Mouse (Mus musculus) hindbrain, postnatal 0 days (tissue): ENCODE measurements around the gene Thnsl2. TPM values are rescaled to one million over a fixed set of nuclear protein-coding genes. Genes with fewer than 3 reads are reported as not detected.

ENCODE experiments used
- ATAC-seq: fragments of 200-750 bp; cut with Nextera tagmentation; 2 replicates; pipeline ENCODE4 v1.8.0; 2017; ENCODE audit warnings: mild to moderate bottlenecking, moderate TSS enrichment, moderate library complexity
- DNase-seq: peaks from one replicate; pipeline ENCODE4 v3.0.0-alpha.2; 2015; ENCODE audit warnings: low spot score
- H3K27ac ChIP-seq: fragments of 300-500 bp; sonication (generic); 2 replicates; pipeline ENCODE4 v1.5.1; 2014; ENCODE audit warnings: mild to moderate bottlenecking
- H3K27me3 ChIP-seq: fragments of 300-500 bp; sonication (generic); 2 replicates; pipeline ENCODE4 v1.6.1; 2014; ENCODE audit warnings: low read length, mixed read lengths; ENCODE audit not compliant: insufficient read depth
- H3K36me3 ChIP-seq: fragments of 300-500 bp; sonication (generic); 2 replicates; pipeline ENCODE4 v1.6.1; 2014; ENCODE audit warnings: low read length, mixed read lengths; ENCODE audit not compliant: insufficient read depth
- H3K4me1 ChIP-seq: fragments of 300-500 bp; sonication (generic); 2 replicates; pipeline ENCODE4 v1.6.1; 2014; ENCODE audit warnings: antibody characterized with exemption, low read length, mixed read lengths; ENCODE audit not compliant: insufficient read depth
- H3K4me2 ChIP-seq: fragments of 300-500 bp; sonication (generic); 2 replicates; pipeline ENCODE4 v1.6.1; 2014; ENCODE audit warnings: low read depth, mild to moderate bottlenecking, low read length, moderate library complexity, mixed read lengths
- H3K4me3 ChIP-seq: fragments of 300-500 bp; sonication (generic); 2 replicates; pipeline ENCODE4 v1.5.1; 2014; ENCODE audit warnings: low read length
- H3K9ac ChIP-seq: fragments of 300-500 bp; sonication (generic); replicated peaks from 2 replicates; pipeline ENCODE4 v1.6.1; 2014; ENCODE audit warnings: mild to moderate bottlenecking, low read length, moderate library complexity, mixed read lengths
- H3K9me3 ChIP-seq: fragments of 300-500 bp; sonication (generic); 2 replicates; pipeline ENCODE4 v1.6.1; 2016; ENCODE audit warnings: low read length, mixed read lengths
- CTCF ChIP-seq: IDR thresholded peaks from 2 replicates; pipeline ENCODE4 v1.5.1; 2016; ENCODE audit warnings: antibody characterized with exemption, control low read depth, low read depth
- WGBS: fragments of 180-500 bp; shearing (Covaris S2); extraction: QIAGEN DNeasy Blood & Tissue Kit; methylation state at CpG from one replicate; pipeline ENCODE4 v1.1.7; 2014; 5-methylcytosine and 5-hydroxymethylcytosine counted together
- polyA plus RNA-seq: library from polyadenylated mRNA; unstranded; fragments of >200 nt; fragmentation: Nextera tagmentation; extraction: Ambion mirVana; gene quantifications from 2 replicates; pipeline ENCODE4 v1.2.1, GENCODE M21; 2015
- total RNA-seq: library from RNA; depleted of rRNA; stranded (reverse); fragments of >200 nt; gene quantifications from 2 replicates; pipeline ENCODE4 v1.2.3, GENCODE M21; 2014; rRNA removed

Thnsl2 gene
- total RNA-seq (4.9 and 10.2 TPM in 2 replicates), polyA plus RNA-seq (6.6 and 6.8 TPM in 2 replicates)

GRCm38 (mm10) chr6:71143894-71144455 lies at the start of gene Thnsl2:
Gene Thnsl2, minus strand, starts transcription at chr6:71144439.
- peak; percentile 70 for TF ChIP-seq CTCF
- peak within 1 kb of the TSS; percentile 66 for H3K9ac ChIP-seq
- peak within 1 kb of the TSS; percentile 66 for H3K4me2 ChIP-seq
- peak; percentile 82 for DNase-seq
- no peaks in the 10 kb centered on the region for H3K27me3 ChIP-seq
- WGBS, result under 1% methylated on average over 32 of the region's 32 CpGs
- H3K36me3 ChIP-seq, result no peaks in the 10 kb centered on the region
- peak within 1 kb of the TSS; percentile 74 for H3K27ac ChIP-seq
- H3K9me3 ChIP-seq, result no peaks in the 10 kb centered on the region
- peak within 1 kb of the TSS; percentile 59 for H3K4me3 ChIP-seq
- ATAC-seq, result peak; percentile 93
- H3K4me1 ChIP-seq, result no peaks in the 10 kb centered on the region; the same call in 1 of the 2 replicates

GRCm38 (mm10) chr6:71193151-71193740 lies 49.0 kb upstream of the Thnsl2 start:
- H3K27ac ChIP-seq, result no peak overlapping the region
- ATAC-seq, result no peak
- H3K4me3 ChIP-seq, result no peak overlapping the region
- no peaks in the 10 kb centered on the region for H3K27me3 ChIP-seq
- H3K36me3 ChIP-seq, result no peaks in the 10 kb centered on the region
- TF ChIP-seq CTCF, result no peak
- H3K9ac ChIP-seq, result no peak overlapping the region
- no peak overlapping the region for H3K4me2 ChIP-seq
- no peaks in the 10 kb centered on the region for H3K9me3 ChIP-seq
- DNase-seq, result no peak
- 74% methylated on average over 6 of the region's 6 CpGs for WGBS
- no peaks in the 10 kb centered on the region for H3K4me1 ChIP-seq

- H3K36me3 ChIP-seq, result no peaks in the 10 kb centered on the region
- no peak overlapping the region for H3K4me2 ChIP-seq
- WGBS, result 91% methylated on average over 2 of the region's 2 CpGs
- no peak overlapping the region for H3K9ac ChIP-seq
- H3K27ac ChIP-seq, result no peak overlapping the region
- ATAC-seq (no peak), DNase-seq (no peak)
- H3K4me1 ChIP-seq, result no peaks in the 10 kb centered on the region
- no peaks in the 10 kb centered on the region for H3K9me3 ChIP-seq
- H3K27me3 ChIP-seq, result no peaks in the 10 kb centered on the region
- TF ChIP-seq CTCF, result no peak
- no peak overlapping the region for H3K4me3 ChIP-seq
Measured at GRCm38 (mm10) chr6:71190501-71190900, 46.3 kb upstream of the Thnsl2 start.

- Histone ChIP-seq H3K4me1 (no peaks in the 10 kb centered on the region), H3K27me3 (no peaks in the 10 kb centered on the region), H3K9ac (no peak overlapping the region), H3K9me3 (no peaks in the 10 kb centered on the region), H3K4me2 (no peak overlapping the region), H3K27ac (no peak overlapping the region), H3K36me3 (no peaks in the 10 kb centered on the region), H3K4me3 (no peak overlapping the region)
- no peak for TF ChIP-seq CTCF
- no peak for DNase-seq
- ATAC-seq, result no peak
- 78% methylated on average over 1 of the region's 1 CpGs for WGBS
Measured at GRCm38 (mm10) chr6:71189578-71189977, 45.3 kb upstream of the Thnsl2 start.

- WGBS, result 86% methylated on average over 7 of the region's 7 CpGs
- no peak overlapping the region for H3K27ac ChIP-seq
Measured at GRCm38 (mm10) chr6:71184941-71185604, 40.8 kb upstream of the Thnsl2 start.

GRCm38 (mm10) chr6:71180596-71180995 lies 36.4 kb upstream of the Thnsl2 start:
- ATAC-seq, result no peak
- Histone ChIP-seq H3K27ac (no peak overlapping the region), H3K4me3 (no peak overlapping the region), H3K4me1 (no peaks in the 10 kb centered on the region), H3K9me3 (no peaks in the 10 kb centered on the region), H3K4me2 (no peak overlapping the region), H3K27me3 (no peaks in the 10 kb centered on the region), H3K9ac (no peak overlapping the region), H3K36me3 (no peaks in the 10 kb centered on the region)
- DNase-seq, result no peak
- 91% methylated on average over 1 of the region's 1 CpGs for WGBS
- TF ChIP-seq CTCF, result no peak

More at GRCm38 (mm10) chr6:71184941-71185604, 40.8 kb upstream of the Thnsl2 start:
- Histone ChIP-seq H3K4me2 (no peak overlapping the region), H3K9ac (no peak overlapping the region), H3K4me1 (no peaks in the 10 kb centered on the region), H3K27me3 (no peaks in the 10 kb centered on the region), H3K4me3 (no peak overlapping the region), H3K36me3 (no peaks in the 10 kb centered on the region), H3K9me3 (no peaks in the 10 kb centered on the region)
- TF ChIP-seq CTCF, result no peak
- DNase-seq (no peak), ATAC-seq (no peak)
